Mouse (Mus musculus) liver, embryonic 11.5 days (tissue): Measurements from ENCODE around the gene Rere. TPM values are rescaled to one million over a fixed set of nuclear protein-coding genes. Genes with fewer than 3 reads are reported as not detected.

ENCODE experiments used
- ATAC-seq: fragments of 200-750 bp; cut with Nextera tagmentation; replicated peaks from 2 replicates; pipeline ENCODE4 v1.8.0; 2017; ENCODE audit warnings: moderate number of reproducible peaks, mild to moderate bottlenecking, moderate TSS enrichment, moderate library complexity; ENCODE audit not compliant: low FRiP score
- DNase-seq: peaks from one replicate; pipeline ENCODE4 v3.0.0-alpha.2; 2017; ENCODE audit warnings: low spot score
- H3K27ac ChIP-seq: fragments of 300-500 bp; sonication (generic); 2 replicates; pipeline ENCODE4 v1.5.1; 2014; ENCODE audit warnings: mild to moderate bottlenecking, low read depth, low read length, control low read depth
- H3K27me3 ChIP-seq: fragments of 300-500 bp; sonication (generic); replicated peaks from 2 replicates; pipeline ENCODE4 v1.6.1; 2014; ENCODE audit warnings: low read length, mixed read lengths; ENCODE audit not compliant: control insufficient read depth, insufficient read depth
- H3K36me3 ChIP-seq: fragments of 300-500 bp; sonication (generic); 2 replicates; pipeline ENCODE4 v1.6.1; 2014; ENCODE audit warnings: mild to moderate bottlenecking, low read length, moderate library complexity, mixed read lengths; ENCODE audit not compliant: control insufficient read depth, insufficient read depth
- H3K4me1 ChIP-seq: fragments of 300-500 bp; sonication (generic); replicated peaks from 2 replicates; pipeline ENCODE4 v1.6.1; 2014; ENCODE audit warnings: low read length, mixed read lengths; ENCODE audit not compliant: control insufficient read depth, insufficient read depth
- H3K4me2 ChIP-seq: fragments of 300-500 bp; sonication (generic); 2 replicates; pipeline ENCODE4 v1.6.1; 2014; ENCODE audit warnings: mild to moderate bottlenecking, control low read depth, moderate library complexity
- H3K4me3 ChIP-seq: fragments of 300-500 bp; sonication (generic); 2 replicates; pipeline ENCODE4 v1.5.1; 2014; ENCODE audit warnings: low read depth, low read length, control low read depth
- H3K9ac ChIP-seq: fragments of 300-500 bp; sonication (generic); 2 replicates; pipeline ENCODE4 v1.6.1; 2014; ENCODE audit warnings: low read depth, low read length, control low read depth
- H3K9me3 ChIP-seq: fragments of 300-500 bp; sonication (generic); 2 replicates; pipeline ENCODE4 v1.6.1; 2016; ENCODE audit warnings: low read length, inconsistent platforms, mixed read lengths; ENCODE audit not compliant: control insufficient read depth
- whole genome bisulfite sequencing: fragments of 180-500 bp; shearing (Covaris S2); extraction: QIAGEN DNeasy Blood & Tissue Kit; methylation state at CpG from one replicate; pipeline ENCODE4 v1.1.7; 2014; 5-methylcytosine and 5-hydroxymethylcytosine counted together
- polyA plus RNA-seq: library from polyadenylated mRNA; unstranded; fragments of >200 nt; fragmentation: Nextera tagmentation; extraction: Ambion mirVana; gene quantifications from 2 replicates; pipeline ENCODE4 v1.2.1, GENCODE M21; 2014

The Rere gene
- polyA plus RNA-seq, 1 experiment from 2014 or later: 23.3 TPM

- 56% methylated on average over 5 of the region's 5 CpGs for WGBS
- Histone ChIP-seq H3K36me3 (no peaks in the 10 kb centered on the region), H3K9me3 (no peaks in the 10 kb centered on the region), H3K4me3 (no peak overlapping the region), H3K4me1 (peaks cover 80% of the 10 kb centered on the region), H3K9ac (no peak overlapping the region), H3K4me2 (0 out of 2 replicates have a peak overlapping the region, but pooled peaks have one; percentile 14), H3K27me3 (no peaks in the 10 kb centered on the region), H3K27ac (no peak overlapping the region)
- peak; percentile 74 for ATAC-seq
- DNase-seq: no peak
These were observed 304.8 kb downstream of the Rere start for GRCm38 (mm10) chr4:150586275-150586674.

DNA sequence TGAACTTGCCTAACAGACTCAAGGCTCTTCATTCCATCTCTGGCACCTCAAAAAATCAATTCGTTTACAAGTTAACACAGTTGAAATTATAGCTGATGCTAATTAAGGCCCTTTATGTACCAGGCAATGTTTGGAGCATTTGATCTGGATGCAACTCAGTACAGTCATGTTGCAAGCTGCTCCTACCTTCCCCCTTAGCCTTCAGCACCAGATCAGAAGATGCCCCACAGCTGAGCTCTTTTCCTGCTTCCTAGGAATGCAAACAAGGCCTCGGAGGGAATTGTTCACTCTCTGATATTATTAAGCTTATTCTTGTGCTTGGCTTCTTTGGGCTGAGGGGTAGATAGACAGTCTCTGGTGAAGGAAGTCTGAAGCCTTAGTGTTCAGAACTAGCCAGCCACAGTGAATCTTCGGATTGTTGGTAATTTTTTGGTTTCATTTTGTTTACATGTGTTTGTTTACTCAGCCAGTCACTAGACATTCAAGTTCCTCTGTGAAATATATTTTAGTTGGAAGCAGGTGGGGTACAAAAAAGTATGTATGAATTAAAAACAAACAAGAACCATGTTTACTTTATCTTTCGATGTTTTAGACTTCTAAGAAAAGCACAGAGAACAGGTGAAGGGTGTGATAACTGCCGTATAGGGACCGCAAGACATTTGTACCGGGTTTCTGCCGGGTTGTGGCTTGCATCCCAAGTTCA, 306.3 kb downstream of the Rere start:
- peak overlapping the region; percentile 54 for H3K4me2 ChIP-seq
- ATAC-seq (no peak), DNase-seq (no peak)
- peak overlapping the region; percentile 21; the same call in 1 of the 2 replicates for H3K27ac ChIP-seq
- WGBS: 62% methylated on average over 8 of the region's 8 CpGs
- no peaks in the 10 kb centered on the region for H3K36me3 ChIP-seq
- H3K27me3 ChIP-seq: no peaks in the 10 kb centered on the region
- H3K4me3 ChIP-seq: peak overlapping the region; percentile 13; the same call in 1 of the 2 replicates
- H3K9me3 ChIP-seq: no peaks in the 10 kb centered on the region
- 0 out of 2 replicates have a peak overlapping the region, but pooled peaks have one; percentile 44 for H3K9ac ChIP-seq
- peaks cover 86% of the 10 kb centered on the region for H3K4me1 ChIP-seq

DNA sequence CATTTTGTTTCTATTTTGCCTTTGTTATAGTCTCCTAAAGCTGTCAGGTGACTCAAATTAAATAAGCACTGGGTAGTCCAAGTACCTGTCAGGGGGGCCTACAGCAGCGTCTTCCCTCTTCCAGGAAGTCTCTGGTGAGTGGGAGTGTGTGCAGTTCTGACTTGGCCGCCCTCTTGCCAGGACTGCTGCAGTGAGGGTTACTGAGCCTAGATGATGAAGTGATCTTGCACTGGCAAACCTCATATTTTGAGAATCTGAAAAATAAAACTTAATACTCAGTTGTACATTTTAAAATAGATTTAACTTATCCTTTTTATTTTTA, 306.8 kb downstream of the Rere start:
- no peaks in the 10 kb centered on the region for H3K27me3 ChIP-seq
- ATAC-seq: no peak
- no peaks in the 10 kb centered on the region for H3K36me3 ChIP-seq
- 0 out of 2 replicates have a peak overlapping the region, but pooled peaks have one; percentile 21 for H3K27ac ChIP-seq
- H3K9ac ChIP-seq: no peak overlapping the region
- no peak overlapping the region for H3K4me3 ChIP-seq
- 65% methylated on average over 2 of the region's 2 CpGs for WGBS
- no peaks in the 10 kb centered on the region for H3K9me3 ChIP-seq
- H3K4me1 ChIP-seq: peaks cover 85% of the 10 kb centered on the region
- DNase-seq: no peak
- H3K4me2 ChIP-seq: peak overlapping the region; percentile 54

GRCm38 (mm10) chr4:150590621-150591282, 309.3 kb downstream of the Rere start:
- Histone ChIP-seq H3K27me3 (no peaks in the 10 kb centered on the region), H3K9ac (no peak overlapping the region), H3K36me3 (no peaks in the 10 kb centered on the region), H3K9me3 (no peaks in the 10 kb centered on the region), H3K27ac (no peak overlapping the region), H3K4me2 (no peak overlapping the region), H3K4me3 (no peak overlapping the region), H3K4me1 (peaks cover 69% of the 10 kb centered on the region)
- DNase-seq (no peak), ATAC-seq (no peak)
- WGBS: 59% methylated on average over 3 of the region's 3 CpGs

GRCm38 (mm10) chr4:150591602-150592001, 310.2 kb downstream of the Rere start:
- Histone ChIP-seq H3K27ac (peak overlapping the region; percentile 72), H3K9me3 (no peaks in the 10 kb centered on the region), H3K9ac (no peak overlapping the region), H3K4me3 (no peak overlapping the region), H3K4me2 (no peak overlapping the region), H3K27me3 (no peaks in the 10 kb centered on the region), H3K36me3 (no peaks in the 10 kb centered on the region), H3K4me1 (peaks cover 64% of the 10 kb centered on the region)
- no peak for DNase-seq
- ATAC-seq: no peak
- 63% methylated on average over 4 of the region's 4 CpGs for WGBS

DNA sequence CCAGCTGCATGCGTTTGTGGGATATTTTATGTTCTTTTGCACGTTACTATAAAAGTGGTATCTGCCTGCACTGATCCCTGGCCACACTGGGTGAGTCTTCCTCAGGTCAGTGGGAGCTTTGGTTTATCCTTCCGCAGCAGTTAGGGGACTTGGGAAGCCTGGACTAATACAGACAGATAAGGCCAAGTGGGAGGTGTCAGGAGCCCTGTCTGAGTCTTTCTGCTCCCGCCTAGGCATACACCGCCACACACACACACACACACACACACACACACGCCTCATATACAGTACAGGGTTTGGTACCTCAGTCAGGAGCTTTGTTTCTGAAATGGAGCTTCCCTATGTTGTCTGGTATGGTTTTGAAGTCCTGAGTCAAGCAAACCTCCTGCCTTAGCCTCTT, 310.6 kb downstream of the Rere start:
- no peaks in the 10 kb centered on the region for H3K36me3 ChIP-seq
- DNase-seq: no peak
- peak overlapping the region; percentile 72 for H3K27ac ChIP-seq
- no peak overlapping the region for H3K4me3 ChIP-seq
- H3K9ac ChIP-seq: peak overlapping the region; percentile 31; the same call in 1 of the 2 replicates
- ATAC-seq: peak; percentile 82
- 28% methylated on average over 6 of the region's 6 CpGs for WGBS
- peaks cover 59% of the 10 kb centered on the region for H3K4me1 ChIP-seq
- H3K4me2 ChIP-seq: peak overlapping the region; percentile 42
- no peaks in the 10 kb centered on the region for H3K27me3 ChIP-seq
- no peaks in the 10 kb centered on the region for H3K9me3 ChIP-seq

- no peaks in the 10 kb centered on the region for H3K27me3 ChIP-seq
- no peak overlapping the region for H3K4me3 ChIP-seq
- no peak for ATAC-seq
- no peaks in the 10 kb centered on the region for H3K9me3 ChIP-seq
- H3K36me3 ChIP-seq: no peaks in the 10 kb centered on the region
- DNase-seq: no peak
- 64% methylated on average over 4 of the region's 4 CpGs for WGBS
- peak overlapping the region; percentile 22; the same call in 1 of the 2 replicates for H3K27ac ChIP-seq
- no peak overlapping the region for H3K9ac ChIP-seq
- H3K4me1 ChIP-seq: peaks cover 55% of the 10 kb centered on the region
- H3K4me2 ChIP-seq: no peak overlapping the region
These were observed 312.2 kb downstream of the Rere start for GRCm38 (mm10) chr4:150593473-150594217.

- H3K27ac ChIP-seq: peak overlapping the region; percentile 22; the same call in 1 of the 2 replicates
These were observed 312.9 kb downstream of the Rere start for GRCm38 (mm10) chr4:150594298-150594829.

More at GRCm38 (mm10) chr4:150594298-150594829, 312.9 kb downstream of the Rere start:
- Histone ChIP-seq H3K4me1 (peaks cover 54% of the 10 kb centered on the region), H3K4me3 (no peak overlapping the region), H3K9me3 (no peaks in the 10 kb centered on the region), H3K9ac (no peak overlapping the region), H3K4me2 (no peak overlapping the region), H3K27me3 (no peaks in the 10 kb centered on the region), H3K36me3 (no peaks in the 10 kb centered on the region)
- no peak for DNase-seq
- WGBS: 81% methylated on average over 4 of the region's 4 CpGs
- ATAC-seq: no peak
